Mouse (Mus musculus) thymus, adult 18-20 months (tissue): ENCODE measurements around the gene Sftpa1.

Experiments
- DNase-seq, 2 experiments: peaks; one replicate each; pipeline ENCODE4 v3.0.0; 2022; ENCODE audit warnings: mixed read lengths in 2 of 2

Gene Sftpa1

GRCm38 (mm10) chr14:41131540-41131939 is at the start of gene Sftpa1:
Sftpa1 (plus strand) TSS chr14:41131782.
- DNase-seq = no peak

- no peak for DNase-seq
Measured at GRCm38 (mm10) chr14:41082408-41082807, 49.2 kb upstream of the Sftpa1 start.

- no peak for DNase-seq
Measured at GRCm38 (mm10) chr14:41087509-41087908, 44.1 kb upstream of the Sftpa1 start.

- no peak for DNase-seq
Measured at GRCm38 (mm10) chr14:41090777-41091176, 40.8 kb upstream of the Sftpa1 start.

- DNase-seq = no peak
Measured at GRCm38 (mm10) chr14:41094114-41094513, 37.5 kb upstream of the Sftpa1 start.

- no peak for DNase-seq
Measured at GRCm38 (mm10) chr14:41096296-41096860, 35.2 kb upstream of the Sftpa1 start.

- no peak for DNase-seq
Measured at GRCm38 (mm10) chr14:41098726-41099125, 32.9 kb upstream of the Sftpa1 start.

- no peak for DNase-seq
Measured at GRCm38 (mm10) chr14:41100712-41101111, 30.9 kb upstream of the Sftpa1 start.

- DNase-seq = no peak
Measured at GRCm38 (mm10) chr14:41101242-41101641, 30.3 kb upstream of the Sftpa1 start.

- DNase-seq = no peak
Measured at GRCm38 (mm10) chr14:41102269-41102668, 29.3 kb upstream of the Sftpa1 start.

GRCm38 (mm10) chr14:41104853-41105444 is 26.6 kb upstream of the Sftpa1 start, which contains the start of gene Mat1a:
Mat1a (plus strand) TSS chr14:41105035.
- no peak for DNase-seq

- no peak for DNase-seq
Measured at GRCm38 (mm10) chr14:41111031-41111668, 20.4 kb upstream of the Sftpa1 start.

GRCm38 (mm10) chr14:41112944-41113343 is 18.6 kb upstream of the Sftpa1 start:
- no peak for DNase-seq

- DNase-seq = no peak
Measured at GRCm38 (mm10) chr14:41116271-41116670, 15.3 kb upstream of the Sftpa1 start.

GRCm38 (mm10) chr14:41124683-41125082 is 6.9 kb upstream of the Sftpa1 start:
- DNase-seq = no peak

- no peak for DNase-seq
Measured at GRCm38 (mm10) chr14:41127997-41128396, 3.6 kb upstream of the Sftpa1 start.

- DNase-seq = no peak
Measured at GRCm38 (mm10) chr14:41137006-41137405, 5.4 kb downstream of the Sftpa1 start.

GRCm38 (mm10) chr14:41140686-41141085 is 9.1 kb downstream of the Sftpa1 start:
- DNase-seq = no peak

GRCm38 (mm10) chr14:41146035-41146434 is 14.5 kb downstream of the Sftpa1 start:
- no peak for DNase-seq

GRCm38 (mm10) chr14:41146922-41147321 is 15.3 kb downstream of the Sftpa1 start:
- DNase-seq = no peak

GRCm38 (mm10) chr14:41147356-41147755 is 15.8 kb downstream of the Sftpa1 start:
- DNase-seq = no peak

GRCm38 (mm10) chr14:41151220-41151898 is 19.8 kb downstream of the Sftpa1 start, which contains the start of gene Mbl1:
Mbl1 (plus strand) TSS chr14:41151458.
- DNase-seq = no peak

GRCm38 (mm10) chr14:41160076-41160475 is 28.5 kb downstream of the Sftpa1 start:
- DNase-seq = no peak

GRCm38 (mm10) chr14:41160743-41161142 is 29.2 kb downstream of the Sftpa1 start:
- DNase-seq = no peak
